Mouse (Mus musculus): ENCODE data around the gene Fmnl2.
A peak's percentile ranks its signal among the peaks of the same experiment; 100 is the strongest.

Fmnl2 gene

DNA sequence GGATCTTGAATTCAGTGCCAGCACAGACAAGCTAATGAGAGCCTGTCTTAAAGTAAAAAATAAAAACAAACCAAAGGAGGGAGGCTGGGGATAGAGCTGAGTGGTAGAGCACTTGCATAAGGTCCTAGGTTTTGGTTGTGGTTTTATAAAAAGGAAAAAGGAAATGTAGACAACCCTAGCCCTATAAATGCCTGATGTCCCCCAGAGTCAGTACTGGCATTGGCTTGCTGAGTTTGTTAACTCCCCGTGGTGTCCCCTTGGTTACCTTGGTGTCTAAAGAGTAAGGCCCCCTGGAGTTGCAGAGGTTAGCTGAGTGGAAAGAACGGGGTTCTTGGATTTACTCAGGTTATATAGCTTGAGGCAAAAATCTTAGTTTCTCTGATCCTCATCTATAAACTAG lies 55.7 kb downstream of the Fmnl2 start:
- DNase-seq (ENCODE audit: low spot score in 2 of 2): no peak

DNA sequence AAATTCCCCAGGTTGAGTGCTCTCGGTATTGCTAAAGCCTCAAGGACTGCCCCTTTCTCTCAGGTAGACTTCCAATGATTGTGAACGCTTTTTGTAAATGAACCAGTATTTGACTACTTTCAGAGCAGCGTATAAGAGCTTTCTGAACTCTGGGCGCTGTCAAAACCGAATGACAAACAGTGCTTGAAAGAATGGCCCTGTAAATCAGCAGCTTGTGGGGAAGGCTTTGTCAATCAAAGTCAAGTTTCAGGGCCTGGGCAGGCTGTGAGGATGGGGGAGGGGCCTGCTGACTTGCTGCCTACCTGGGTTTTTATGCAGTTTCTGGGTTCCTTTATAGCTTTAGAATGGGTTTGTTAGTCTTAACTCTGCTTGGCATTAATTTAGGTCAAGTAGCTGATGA lies 56.1 kb downstream of the Fmnl2 start:
- DNase-seq (ENCODE audit: low spot score in 2 of 2): no peak

DNA sequence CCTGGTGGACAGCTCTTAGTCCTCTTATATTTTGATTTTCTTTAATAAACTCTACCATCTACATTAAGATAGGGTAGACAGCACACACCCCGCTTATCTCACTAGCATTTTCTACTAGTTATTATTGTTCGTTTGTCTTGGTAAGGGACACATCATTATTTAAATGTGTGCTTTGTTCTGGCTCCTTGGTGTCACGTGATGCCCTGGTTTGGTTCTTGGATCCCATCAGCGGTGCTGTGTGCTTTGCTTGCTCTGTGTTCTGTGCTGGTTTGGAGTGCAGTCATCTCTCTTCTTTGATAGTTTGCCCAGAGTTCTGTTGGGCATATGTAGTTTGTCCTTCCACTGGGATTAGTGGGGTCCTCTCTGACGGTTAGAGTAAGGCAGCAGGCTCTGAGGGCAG lies 57.9 kb downstream of the Fmnl2 start:
- no peak for DNase-seq (ENCODE audit: low spot score in 2 of 2)

GRCm38 (mm10) chr2:52918094-52918493 lies 60.4 kb downstream of the Fmnl2 start:
- DNase-seq (ENCODE audit: low spot score in 2 of 2): no peak

DNA sequence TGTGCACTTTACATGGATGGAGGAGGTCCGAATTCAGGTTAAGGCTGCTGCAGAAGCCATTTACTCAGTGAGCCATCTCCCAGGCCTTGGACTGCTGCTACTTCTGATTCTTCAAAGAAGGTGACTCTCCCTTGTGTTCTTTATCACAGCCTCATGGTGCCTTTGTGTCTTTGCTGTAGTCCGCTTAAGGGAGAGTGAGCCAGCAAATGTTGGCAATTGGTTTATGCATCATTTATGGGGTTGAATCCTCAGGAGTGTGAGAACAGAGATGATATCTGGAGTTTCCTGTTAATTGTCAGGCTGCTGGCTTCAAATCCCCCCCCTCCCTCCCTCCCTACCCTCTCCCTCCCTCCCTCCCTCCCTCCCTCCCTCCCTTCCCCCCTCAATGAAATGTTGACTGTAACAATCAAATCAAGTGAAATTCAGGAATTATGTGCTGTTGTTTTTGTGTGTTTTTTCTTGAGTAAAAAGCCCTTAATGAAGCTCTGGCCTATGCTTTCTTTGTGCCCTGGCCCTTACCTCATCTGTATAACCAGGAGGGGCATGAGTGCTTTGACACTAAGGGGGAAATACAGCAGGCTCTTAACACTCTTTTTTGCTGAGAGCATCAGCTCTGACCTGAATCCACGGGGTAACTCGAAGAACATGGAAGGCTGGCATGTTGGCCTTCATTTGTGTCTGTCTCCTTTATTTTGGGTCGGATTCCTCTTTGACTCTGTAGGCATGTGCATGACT lies 63.2 kb downstream of the Fmnl2 start:
- DNase-seq (ENCODE audit: low spot score in 2 of 2): no peak

DNA sequence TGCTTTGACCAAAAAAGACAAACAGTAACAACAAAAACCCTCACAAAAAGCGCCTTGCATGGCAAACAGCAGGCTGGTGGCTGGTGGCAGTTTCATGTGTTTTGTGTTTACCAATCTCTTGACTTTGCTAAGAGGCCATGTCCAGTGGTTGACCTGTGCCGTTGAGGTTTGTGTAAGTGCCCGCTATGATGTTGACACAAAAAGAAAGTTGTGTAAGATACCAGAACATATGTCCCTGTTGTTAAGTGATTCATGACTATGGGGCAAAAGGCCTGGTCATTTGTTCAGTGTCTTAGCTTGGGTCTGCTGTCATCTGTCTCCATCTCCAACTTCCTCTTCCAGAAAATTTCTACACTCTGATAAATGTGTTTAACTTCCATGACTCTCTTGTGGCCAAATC lies 67.4 kb downstream of the Fmnl2 start:
- DNase-seq (ENCODE audit: low spot score in 2 of 2): no peak

DNA sequence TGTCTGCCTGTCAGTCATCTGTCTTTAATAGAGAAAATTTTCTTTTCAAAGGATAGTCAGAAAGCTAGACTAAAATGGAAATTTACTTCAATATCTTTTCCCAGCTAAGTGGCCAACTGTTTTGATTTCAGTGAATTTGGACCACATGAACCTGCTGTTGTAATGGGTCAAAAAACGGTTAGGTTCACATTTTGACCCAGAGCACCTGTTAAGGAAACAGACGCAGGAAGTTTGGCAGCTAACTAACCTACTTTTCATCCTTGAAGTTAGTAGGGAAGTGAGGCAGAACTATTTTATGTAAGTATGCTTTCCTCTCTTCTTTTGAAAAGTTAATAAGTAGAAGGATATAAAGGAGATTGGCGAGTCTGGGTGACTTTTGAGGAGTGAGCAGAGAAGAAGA lies 69.7 kb downstream of the Fmnl2 start:
- no peak for DNase-seq (ENCODE audit: low spot score in 2 of 2)

DNA sequence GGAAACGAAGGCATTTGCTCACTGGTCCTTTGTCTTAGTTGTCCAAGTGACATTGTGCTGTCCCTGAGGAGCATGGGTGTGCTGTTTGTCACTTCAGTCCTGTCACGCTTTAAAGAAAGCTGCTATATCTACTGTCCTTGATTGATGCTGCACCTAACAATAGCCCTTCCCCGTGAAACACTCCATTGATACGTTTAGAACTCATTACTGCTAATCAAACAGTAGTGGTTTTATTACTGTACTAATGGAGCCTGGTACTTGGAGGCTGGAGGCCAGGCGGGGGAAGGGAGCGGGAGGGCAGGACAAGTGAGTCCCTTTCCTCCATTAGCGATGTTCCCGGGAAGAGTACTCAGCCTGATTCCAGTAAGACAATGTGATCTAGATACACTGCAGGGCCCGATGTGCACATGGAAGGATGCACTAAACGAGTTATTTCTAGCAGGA lies 70.2 kb downstream of the Fmnl2 start:
- DNase-seq (ENCODE audit: low spot score in 2 of 2): peak in 1 of 2 experiments; percentile 17

GRCm38 (mm10) chr2:52928401-52928800 lies 70.7 kb downstream of the Fmnl2 start:
- no peak for DNase-seq (ENCODE audit: low spot score in 2 of 2)

- peak in 1 of 2 experiments; percentile 53 for DNase-seq (ENCODE audit: low spot score in 2 of 2)
Measured at GRCm38 (mm10) chr2:52930106-52930868, 72.6 kb downstream of the Fmnl2 start.

DNA sequence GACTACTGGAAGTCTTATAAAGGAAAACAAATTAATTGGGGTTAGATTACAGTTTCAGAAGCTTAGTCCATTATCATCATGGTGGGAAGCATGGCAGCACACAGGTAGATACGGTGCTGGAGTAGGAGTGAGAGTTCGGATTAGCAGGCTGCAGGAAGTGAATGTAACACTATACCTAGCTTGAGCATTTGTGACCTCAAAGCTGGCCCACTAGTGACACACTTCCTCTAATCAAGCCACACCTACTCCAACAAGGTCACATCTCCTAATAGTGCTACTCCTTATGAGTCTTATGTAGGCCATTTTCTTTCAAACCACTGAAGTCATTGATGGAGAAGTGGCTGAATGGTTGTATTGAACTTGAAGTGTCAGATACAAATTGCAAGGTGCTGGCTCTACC lies 73.7 kb downstream of the Fmnl2 start:
- no peak for DNase-seq (ENCODE audit: low spot score in 2 of 2)

GRCm38 (mm10) chr2:52935906-52936305 lies 78.2 kb downstream of the Fmnl2 start:
- no peak for DNase-seq (ENCODE audit: low spot score in 2 of 2)

DNA sequence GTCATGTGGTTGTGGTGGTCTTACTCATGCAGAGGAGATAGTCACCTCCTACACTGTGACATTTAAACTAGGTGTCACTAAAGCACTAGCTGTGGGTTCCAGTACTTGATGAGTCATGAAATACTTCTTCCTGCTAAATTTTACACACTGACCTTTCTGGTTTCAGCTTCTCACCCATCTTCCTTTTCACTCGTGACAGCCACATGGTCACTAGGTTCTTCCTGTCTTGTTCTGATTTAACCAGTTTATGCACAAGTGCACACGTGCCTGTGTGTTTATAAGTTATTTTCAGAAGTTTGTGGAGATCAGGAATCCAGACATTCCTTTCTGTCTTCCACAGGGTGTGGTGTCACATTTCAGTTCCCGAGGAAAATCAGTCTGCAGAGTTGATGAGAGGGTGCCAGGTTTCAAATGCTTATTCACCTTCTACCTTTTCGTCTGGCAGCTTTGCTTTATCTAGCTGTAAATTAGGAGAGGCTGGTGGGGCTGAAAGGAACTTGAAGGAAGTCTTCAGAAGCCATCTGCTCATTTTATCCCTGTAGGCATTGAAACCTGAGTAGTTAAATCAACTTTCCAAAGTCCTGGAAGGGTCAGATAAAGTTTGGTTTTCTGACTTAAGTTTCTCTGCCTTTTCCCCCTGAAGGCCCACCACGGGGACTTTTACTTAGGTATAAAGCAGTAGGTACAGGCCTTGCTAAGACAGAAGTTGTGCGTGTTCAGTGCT lies 80.9 kb downstream of the Fmnl2 start:
- DNase-seq (ENCODE audit: low spot score in 2 of 2): no peak

GRCm38 (mm10) chr2:52943644-52944423 lies 86.2 kb downstream of the Fmnl2 start:
- no peak for DNase-seq (ENCODE audit: low spot score in 2 of 2)

DNA sequence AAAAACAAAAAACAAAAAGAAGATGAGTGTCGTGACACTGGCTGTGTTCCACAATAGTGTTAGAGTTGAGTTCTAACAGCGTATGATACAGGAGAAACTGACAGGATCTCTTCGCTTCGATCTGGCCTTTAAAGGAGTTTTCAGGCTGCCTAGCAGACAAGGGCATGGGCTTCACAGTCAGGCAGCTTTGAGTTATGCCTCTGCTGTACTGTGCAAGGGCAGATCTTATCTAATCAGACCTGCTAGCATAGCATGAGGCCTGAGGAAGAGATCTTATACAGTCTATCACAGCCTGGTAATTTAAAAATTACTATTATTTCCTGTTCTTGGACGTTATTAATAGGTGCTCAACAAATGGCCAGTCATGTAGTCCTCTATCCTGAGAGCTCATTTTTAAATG lies 86.9 kb downstream of the Fmnl2 start:
- DNase-seq (ENCODE audit: low spot score in 2 of 2): no peak

GRCm38 (mm10) chr2:52946074-52946473 lies 88.4 kb downstream of the Fmnl2 start:
- DNase-seq (ENCODE audit: low spot score in 2 of 2): no peak

- no peak for DNase-seq (ENCODE audit: low spot score in 2 of 2)
Measured at GRCm38 (mm10) chr2:52946524-52947186, 89.0 kb downstream of the Fmnl2 start.

DNA sequence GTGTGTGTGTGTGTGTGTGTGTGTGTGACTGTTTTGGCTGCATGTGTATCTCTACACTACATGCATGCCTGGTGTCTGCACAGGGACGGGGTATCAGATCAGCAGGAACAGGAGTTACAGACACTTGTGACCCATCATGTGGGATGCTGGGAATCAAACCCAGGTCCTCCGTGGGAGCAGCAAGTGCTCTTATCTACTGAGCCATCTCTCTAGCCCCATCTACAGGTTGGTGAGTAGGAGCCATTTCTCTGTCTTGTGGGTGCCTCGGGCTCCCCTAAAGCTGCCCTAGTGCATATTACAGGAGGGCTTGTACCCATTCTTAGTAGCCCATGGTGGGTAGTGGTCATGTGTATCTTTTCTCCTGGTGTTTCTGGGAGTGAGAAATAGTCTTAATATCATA lies 90.7 kb downstream of the Fmnl2 start:
- no peak for DNase-seq (ENCODE audit: low spot score in 2 of 2)

GRCm38 (mm10) chr2:52949556-52949955 lies 91.9 kb downstream of the Fmnl2 start:
- DNase-seq (ENCODE audit: low spot score in 2 of 2): no peak

DNA sequence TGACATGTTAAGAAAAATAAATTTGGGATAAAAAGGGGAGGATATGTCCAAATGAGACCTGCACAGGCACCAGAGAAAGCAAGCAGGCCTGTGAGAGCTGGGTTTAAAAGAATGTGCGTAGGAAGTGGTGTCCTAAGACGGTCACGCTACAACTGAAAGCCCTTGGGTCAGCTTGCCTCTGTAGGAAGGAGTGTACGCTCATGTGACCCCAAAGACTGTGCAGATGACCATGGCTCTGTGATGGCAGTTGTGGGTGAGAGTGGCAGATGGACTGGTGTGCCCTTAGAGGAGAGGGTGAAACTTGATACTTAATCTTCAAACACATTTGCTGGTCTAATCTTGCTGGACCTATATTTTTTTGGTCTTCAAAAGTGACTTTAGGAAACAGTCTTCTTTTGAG lies 92.6 kb downstream of the Fmnl2 start:
- no peak for DNase-seq (ENCODE audit: low spot score in 2 of 2)

DNA sequence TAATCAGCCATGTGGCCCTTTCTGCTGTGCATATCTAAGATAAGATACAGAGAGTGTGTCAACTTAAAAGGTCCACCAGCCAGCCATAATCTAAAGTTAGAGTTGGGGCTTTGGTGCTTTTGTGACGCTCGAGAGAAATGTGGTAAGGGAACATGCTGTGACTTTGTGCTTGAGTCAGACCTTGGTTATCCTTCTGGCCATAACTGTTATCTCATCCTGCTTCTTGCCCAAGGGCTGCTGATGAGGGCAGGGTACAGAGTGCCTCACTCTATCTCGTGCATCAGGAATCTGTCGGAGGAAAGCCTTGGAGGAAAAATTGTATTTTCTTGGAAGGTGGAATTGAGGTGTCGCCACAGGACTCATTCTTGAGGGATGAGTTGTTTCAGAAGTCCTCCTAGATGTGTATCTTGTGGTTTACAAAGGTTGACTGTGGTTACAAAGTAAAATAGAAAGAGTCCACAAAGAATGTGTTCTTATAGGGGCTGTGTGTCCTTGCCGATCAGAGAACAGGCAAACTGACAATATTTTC lies 94.6 kb downstream of the Fmnl2 start:
- DNase-seq (ENCODE audit: low spot score in 2 of 2): no peak
